Mouse (Mus musculus): ENCODE results near the gene Rasip1. TPM values are rescaled to one million over a fixed set of nuclear protein-coding genes. Genes with fewer than 3 reads are reported as not detected.
A peak's percentile ranks its signal among the peaks of the same experiment; 100 is the strongest.

Gene Rasip1
- polyA plus RNA-seq, 1 experiment from 2014 or later = 11.7 TPM

DNA sequence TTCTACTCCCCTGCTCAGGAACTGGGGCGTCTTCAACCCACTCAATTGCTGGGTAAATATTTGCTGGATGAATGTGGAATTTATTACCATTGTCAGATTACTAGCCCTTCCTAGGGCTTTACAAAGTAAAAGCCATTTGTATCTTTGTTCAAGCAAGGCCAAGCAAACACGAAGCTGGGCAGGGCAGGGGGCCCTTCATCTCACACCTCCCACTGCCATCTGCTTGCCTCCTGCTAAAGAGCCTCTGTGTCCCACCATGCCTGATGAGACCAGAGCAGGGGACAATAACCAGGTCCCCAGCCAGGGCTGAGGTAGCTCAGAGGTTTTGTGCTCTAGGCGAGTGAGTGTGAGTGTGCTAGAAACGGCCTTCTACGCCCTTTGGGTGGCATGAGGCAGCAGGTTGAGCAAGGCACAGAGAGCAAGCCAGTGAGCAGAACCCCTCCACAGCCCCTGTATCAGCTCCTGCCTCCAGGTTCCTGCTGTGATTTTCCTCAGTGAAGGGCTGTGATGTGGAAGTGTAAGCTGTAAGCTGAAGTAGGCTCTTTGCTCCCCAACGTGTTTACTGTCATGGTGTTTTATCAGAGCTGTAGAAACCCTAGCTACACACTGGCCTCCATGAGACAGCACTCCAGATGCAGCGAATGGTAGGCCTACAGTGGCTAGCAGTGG, 50.5 kb downstream of the Rasip1 start:
- no peak for ATAC-seq (ENCODE audit: insufficient number of reproducible peaks, insufficient read depth, low FRiP score, low TSS enrichment, low read depth)
- H3K27ac ChIP-seq = no peak overlapping the region
- WGBS = 66% methylated on average over 7 of the region's 7 CpGs

DNA sequence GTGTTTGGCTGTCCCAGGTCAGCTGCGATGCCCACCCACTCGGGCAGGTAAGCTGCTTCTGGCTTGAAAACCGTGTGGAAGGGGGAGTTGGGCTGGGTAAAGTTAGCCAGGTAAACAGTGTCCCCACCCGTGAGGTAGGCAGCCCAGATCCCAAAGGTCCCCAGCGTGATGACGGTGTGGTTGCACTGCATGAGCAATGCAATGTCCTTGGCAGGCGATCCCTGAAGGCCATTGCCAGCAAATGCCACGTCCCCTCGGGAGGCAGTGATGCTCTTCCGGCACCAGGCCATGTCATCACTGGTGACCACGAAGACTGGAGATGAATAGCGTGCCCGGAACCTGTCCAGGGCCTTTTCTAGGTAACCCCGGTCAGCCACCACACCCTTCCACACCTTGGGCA, 51.2 kb downstream of the Rasip1 start:
- Histone ChIP-seq H3K27me3 (no peaks in the 10 kb centered on the region), H3K27ac (no peak overlapping the region), H3K4me1 (replicated peaks) (no peaks in the 10 kb centered on the region; the same call in 1 of the 2 replicates), H3K4me2 (no peak overlapping the region), H3K4me3 (replicated peaks) (no peak overlapping the region), H3K36me3 (no peaks in the 10 kb centered on the region), H3K9ac (replicated peaks) (no peak overlapping the region), H3K9me3 (no peaks in the 10 kb centered on the region)
- WGBS = 92% methylated on average over 14 of the region's 14 CpGs
- no peak for ATAC-seq (ENCODE audit: insufficient number of reproducible peaks, insufficient read depth, low FRiP score, low TSS enrichment, low read depth)

More for the DNA sequence above, 50.5 kb downstream of the Rasip1 start:
- Histone ChIP-seq H3K36me3 (no peaks in the 10 kb centered on the region), H3K27me3 (no peaks in the 10 kb centered on the region), H3K4me2 (no peak overlapping the region), H3K9ac (replicated peaks) (no peak overlapping the region), H3K4me3 (replicated peaks) (no peak overlapping the region), H3K4me1 (replicated peaks) (no peaks in the 10 kb centered on the region; the same call in 1 of the 2 replicates), H3K9me3 (no peaks in the 10 kb centered on the region)

DNA sequence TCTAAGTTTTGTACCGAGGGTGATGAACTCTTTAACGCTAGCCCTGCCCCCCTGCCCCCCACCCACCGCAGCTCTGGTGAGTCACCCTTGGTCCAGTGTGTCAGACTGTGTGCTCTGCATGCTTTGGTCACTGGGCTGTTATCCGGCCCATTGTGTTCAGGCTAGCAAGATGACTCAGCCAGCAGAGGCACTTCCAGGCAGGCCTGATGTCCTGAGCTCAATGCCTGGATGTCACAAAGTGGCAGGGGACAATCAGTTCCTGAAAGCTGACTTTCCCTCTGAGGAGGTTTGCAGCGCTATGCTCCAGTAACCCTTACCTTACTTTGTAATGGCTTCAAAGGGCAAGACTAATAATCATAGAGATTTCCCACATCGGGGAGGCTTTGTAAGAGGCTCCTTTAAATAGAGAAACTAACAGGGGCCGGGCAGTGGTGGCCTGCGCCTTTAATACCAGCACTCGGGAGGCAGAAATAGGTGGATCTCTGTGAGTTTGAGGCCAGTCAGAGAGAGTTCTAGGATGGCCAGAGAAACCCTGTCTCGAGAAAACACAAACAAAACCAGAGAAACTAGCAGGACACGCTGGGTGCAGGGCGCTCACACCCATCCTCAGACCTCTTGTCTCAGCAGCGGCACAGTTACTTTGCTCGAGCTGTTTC, 52.8 kb downstream of the Rasip1 start:
- H3K4me1 ChIP-seq (replicated peaks) = peaks cover 6% of the 10 kb centered on the region; the same call in 1 of the 2 replicates
- WGBS = 83% methylated on average over 14 of the region's 14 CpGs
- ATAC-seq (ENCODE audit: insufficient number of reproducible peaks, insufficient read depth, low FRiP score, low TSS enrichment, low read depth) = no peak
- no peaks in the 10 kb centered on the region for H3K36me3 ChIP-seq
- no peak overlapping the region for H3K9ac ChIP-seq (replicated peaks)
- H3K9me3 ChIP-seq = no peaks in the 10 kb centered on the region
- H3K27ac ChIP-seq = no peak overlapping the region
- no peaks in the 10 kb centered on the region for H3K27me3 ChIP-seq
- H3K4me3 ChIP-seq (replicated peaks) = no peak overlapping the region
- no peak overlapping the region for H3K4me2 ChIP-seq

DNA sequence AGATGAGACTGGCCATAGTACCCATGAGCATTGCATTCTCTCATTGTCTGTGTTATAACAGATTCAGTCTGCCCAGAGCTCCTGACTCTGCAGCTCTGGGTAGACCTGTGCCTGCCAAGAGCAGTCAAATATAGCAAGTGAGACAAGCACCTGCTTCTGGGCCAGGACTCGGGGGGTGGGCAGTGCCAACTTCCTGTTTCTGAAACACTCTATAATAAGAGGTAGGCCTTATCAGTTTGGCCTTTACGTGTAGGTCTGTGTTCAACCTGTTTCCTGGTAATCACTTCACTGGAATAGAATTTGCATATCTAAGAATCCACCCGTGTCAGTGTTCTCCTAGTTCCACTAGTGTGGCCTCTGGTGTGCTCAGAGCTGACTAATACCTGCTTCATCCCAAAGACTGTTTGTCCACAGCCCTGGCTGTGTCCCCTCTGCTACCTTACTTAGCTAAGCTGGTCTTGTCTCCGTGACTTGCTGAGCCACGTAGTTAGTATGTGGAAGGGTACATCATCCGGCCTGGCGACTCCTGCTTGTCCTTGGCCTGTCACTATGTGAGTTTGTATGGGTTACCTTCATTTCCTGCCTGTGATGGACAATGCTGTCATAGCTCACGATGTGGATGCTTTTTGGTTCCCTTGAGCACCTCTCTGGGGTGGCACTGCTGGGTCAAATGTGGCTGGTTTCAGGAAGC, 53.9 kb downstream of the Rasip1 start:
- no peak for ATAC-seq (ENCODE audit: insufficient number of reproducible peaks, insufficient read depth, low FRiP score, low TSS enrichment, low read depth)
- H3K27me3 ChIP-seq = 0 out of 2 replicates have a peak, but pooled peaks cover 2% of the 10 kb centered on the region

DNA sequence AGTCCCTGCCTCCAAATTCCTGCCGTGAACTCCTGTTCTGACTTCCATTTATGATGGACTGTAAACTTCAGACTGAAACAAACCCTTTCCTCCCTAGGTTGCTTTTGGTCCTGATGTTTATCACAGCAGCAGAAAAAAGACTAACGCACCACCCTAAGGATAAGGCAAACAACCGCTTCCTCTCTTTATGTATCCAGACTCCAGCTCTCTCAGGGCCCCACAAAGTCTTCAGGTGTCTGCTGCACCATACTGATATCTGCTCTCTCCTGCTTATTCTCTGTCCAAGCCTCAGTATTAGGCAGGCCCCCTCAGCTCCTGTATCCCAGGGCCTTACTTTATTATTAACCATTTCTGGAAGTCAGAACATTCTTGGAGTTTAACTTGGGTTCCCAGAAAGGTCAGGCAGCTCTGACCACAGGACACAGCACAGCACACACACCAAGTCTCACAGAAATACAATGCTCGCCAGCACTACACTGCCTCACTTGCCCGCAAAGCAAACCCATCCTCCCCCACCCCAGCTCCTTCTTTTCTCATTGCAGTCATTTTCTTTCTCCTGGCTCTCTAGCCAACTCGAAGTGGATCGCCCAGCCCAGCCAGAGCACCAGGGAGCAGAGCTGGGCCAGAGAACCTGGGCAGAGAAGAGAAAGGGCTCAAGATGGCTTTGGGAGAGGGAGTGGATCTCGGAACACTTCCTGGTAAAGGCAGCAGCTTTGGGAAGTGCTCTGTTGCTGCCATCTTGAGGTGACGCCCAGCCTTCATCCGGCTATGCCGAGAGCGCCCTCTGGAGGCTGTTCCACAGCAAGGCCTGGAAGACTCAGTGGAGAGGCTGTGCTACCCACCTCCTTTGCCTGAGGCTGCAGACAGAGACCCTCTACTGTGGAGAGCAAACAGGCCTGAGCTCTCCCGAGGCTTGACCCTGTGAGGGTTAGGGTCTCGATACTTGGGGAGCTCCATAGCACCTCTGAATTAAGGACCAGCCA, 55.1 kb downstream of the Rasip1 start:
- H3K9me3 ChIP-seq = no peaks in the 10 kb centered on the region
- no peaks in the 10 kb centered on the region for H3K36me3 ChIP-seq
- 0 out of 2 replicates have a peak overlapping the region, but pooled peaks have one; percentile 9 for H3K4me3 ChIP-seq (replicated peaks)
- 0 out of 2 replicates have a peak, but pooled peaks cover 6% of the 10 kb centered on the region for H3K27me3 ChIP-seq
- peak overlapping the region; percentile 40 for H3K4me2 ChIP-seq
- H3K9ac ChIP-seq (replicated peaks) = 0 out of 2 replicates have a peak overlapping the region, but pooled peaks have one; percentile 31
- 29% methylated on average over 14 of the region's 14 CpGs for WGBS
- H3K4me1 ChIP-seq (replicated peaks) = peaks cover 21% of the 10 kb centered on the region
- ATAC-seq (ENCODE audit: insufficient number of reproducible peaks, insufficient read depth, low FRiP score, low TSS enrichment, low read depth) = peak; percentile 61
- peak overlapping the region; percentile 67 for H3K27ac ChIP-seq

More for the DNA sequence above, 53.9 kb downstream of the Rasip1 start:
- 85% methylated on average over 8 of the region's 8 CpGs for WGBS
- H3K4me2 ChIP-seq = no peak overlapping the region
- no peak overlapping the region for H3K9ac ChIP-seq (replicated peaks)
- H3K36me3 ChIP-seq = no peaks in the 10 kb centered on the region
- H3K4me3 ChIP-seq (replicated peaks) = no peak overlapping the region
- no peaks in the 10 kb centered on the region for H3K9me3 ChIP-seq
- peaks cover 17% of the 10 kb centered on the region for H3K4me1 ChIP-seq (replicated peaks)
- H3K27ac ChIP-seq = no peak overlapping the region

DNA sequence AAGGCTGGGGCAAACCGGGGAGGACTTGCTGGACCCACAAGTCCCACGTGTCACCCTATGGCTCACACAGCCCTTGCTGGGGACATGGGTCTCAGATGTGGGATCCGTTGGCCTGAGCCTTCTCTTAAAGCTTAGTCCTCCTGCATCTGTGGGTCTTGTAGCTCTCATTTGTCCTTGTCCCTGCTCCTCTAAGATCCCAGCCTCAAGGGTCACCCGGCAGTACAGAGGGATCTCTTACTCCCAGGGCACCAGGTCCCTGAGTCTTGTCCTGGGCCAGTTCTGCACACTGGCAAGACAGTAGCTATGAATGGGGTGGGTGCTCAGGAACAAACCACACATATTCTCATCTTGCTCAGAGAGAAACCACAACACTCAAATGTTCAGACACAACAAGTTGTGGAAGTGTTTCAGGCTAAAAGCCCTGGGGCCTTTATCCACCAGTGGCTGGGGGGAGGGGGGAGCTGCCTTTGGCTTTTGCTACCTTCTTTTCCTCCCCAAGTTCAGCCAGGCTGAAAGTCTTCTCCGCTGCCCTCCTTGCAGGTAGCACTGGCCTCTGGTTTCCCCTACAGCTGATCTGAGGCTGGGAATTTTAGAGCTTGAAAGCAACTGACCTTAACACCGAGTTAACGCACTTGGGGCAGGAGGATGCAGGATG, 56.2 kb downstream of the Rasip1 start, which contains the start of gene Ntn5:
Gene Ntn5 (plus strand): TSS at position 627 of the 655 bp plus-strand sequence.
- H3K27me3 ChIP-seq = 0 out of 2 replicates have a peak, but pooled peaks cover 6% of the 10 kb centered on the region
- H3K27ac ChIP-seq = no peak within 1 kb of the TSS; the same call in 1 of the 2 replicates
- no peaks in the 10 kb centered on the region for H3K9me3 ChIP-seq
- WGBS = 77% methylated on average over 7 of the region's 7 CpGs
- H3K9ac ChIP-seq (replicated peaks) = 0 out of 2 replicates have a peak within 1 kb of the TSS, but pooled peaks have one; percentile 18
- H3K36me3 ChIP-seq = no peaks in the 10 kb centered on the region
- peak within 1 kb of the TSS; percentile 40; the same call in 1 of the 2 replicates for H3K4me2 ChIP-seq
- H3K4me1 ChIP-seq (replicated peaks) = peaks cover 21% of the 10 kb centered on the region
- ATAC-seq (ENCODE audit: insufficient number of reproducible peaks, insufficient read depth, low FRiP score, low TSS enrichment, low read depth) = no peak
- H3K4me3 ChIP-seq (replicated peaks) = no peak within 1 kb of the TSS

DNA sequence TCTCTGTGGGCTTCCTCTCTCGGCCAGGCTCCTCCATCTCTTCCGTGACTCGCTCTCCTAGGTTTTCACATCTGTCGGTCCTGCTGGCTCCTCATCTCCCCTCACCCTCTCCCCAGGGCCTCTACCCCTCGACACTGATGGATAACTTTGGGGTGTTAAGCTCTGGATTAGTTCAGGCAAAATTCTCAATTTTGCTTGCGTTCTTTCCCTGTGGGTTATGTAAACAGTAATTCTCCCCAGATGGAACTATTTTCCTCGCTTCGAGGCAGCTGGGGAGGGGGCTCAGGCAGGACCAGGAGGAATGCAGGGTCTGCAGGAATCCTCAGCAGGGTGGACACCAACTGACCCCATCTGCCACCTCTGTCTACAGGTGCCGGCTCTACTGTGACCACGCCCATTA, 58.5 kb downstream of the Rasip1 start:
- Histone ChIP-seq H3K4me1 (replicated peaks) (peaks cover 28% of the 10 kb centered on the region), H3K9ac (replicated peaks) (no peak overlapping the region; the same call in 1 of the 2 replicates), H3K36me3 (no peaks in the 10 kb centered on the region), H3K27ac (peak overlapping the region; percentile 57; the same call in 1 of the 2 replicates), H3K4me2 (0 out of 2 replicates have a peak overlapping the region, but pooled peaks have one; percentile 2), H3K9me3 (no peaks in the 10 kb centered on the region), H3K27me3 (0 out of 2 replicates have a peak, but pooled peaks cover 6% of the 10 kb centered on the region), H3K4me3 (replicated peaks) (no peak overlapping the region)
- whole genome bisulfite sequencing = 28% methylated on average over 10 of the region's 10 CpGs
- ATAC-seq (ENCODE audit: insufficient number of reproducible peaks, insufficient read depth, low FRiP score, low TSS enrichment, low read depth) = no peak

DNA sequence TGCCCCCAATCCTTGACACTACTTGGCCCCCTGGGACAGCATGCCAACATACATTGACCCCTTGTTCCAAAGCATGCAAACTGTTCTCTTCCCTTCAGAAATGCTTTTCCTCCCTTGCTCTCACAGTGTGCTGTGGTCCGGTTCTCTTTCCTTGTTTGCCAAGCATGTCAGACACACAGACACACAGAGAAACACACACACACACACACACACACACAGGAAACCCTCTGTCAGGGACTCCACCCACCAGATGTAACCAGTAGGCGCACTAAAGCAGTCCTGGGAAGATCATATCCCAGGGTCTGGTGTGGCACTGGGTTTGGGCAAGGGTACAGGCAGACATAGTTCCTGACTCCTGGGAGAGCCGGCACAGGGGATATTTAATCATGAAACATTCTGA, 59.6 kb downstream of the Rasip1 start:
- peaks cover 28% of the 10 kb centered on the region for H3K4me1 ChIP-seq (replicated peaks)
- 75% methylated on average over 3 of the region's 3 CpGs for WGBS

More for the DNA sequence above, 59.6 kb downstream of the Rasip1 start:
- no peak overlapping the region for H3K9ac ChIP-seq (replicated peaks)
- no peak overlapping the region for H3K4me3 ChIP-seq (replicated peaks)
- no peak for ATAC-seq (ENCODE audit: insufficient number of reproducible peaks, insufficient read depth, low FRiP score, low TSS enrichment, low read depth)
- H3K36me3 ChIP-seq = no peaks in the 10 kb centered on the region
- no peak overlapping the region for H3K4me2 ChIP-seq
- H3K27ac ChIP-seq = no peak overlapping the region
- H3K27me3 ChIP-seq = 0 out of 2 replicates have a peak, but pooled peaks cover 6% of the 10 kb centered on the region
- H3K9me3 ChIP-seq = no peaks in the 10 kb centered on the region

Measured in limb, embryonic 12.5 days (tissue).